Mouse (Mus musculus): ENCODE data around the gene Cilp2.

The Cilp2 gene

DNA sequence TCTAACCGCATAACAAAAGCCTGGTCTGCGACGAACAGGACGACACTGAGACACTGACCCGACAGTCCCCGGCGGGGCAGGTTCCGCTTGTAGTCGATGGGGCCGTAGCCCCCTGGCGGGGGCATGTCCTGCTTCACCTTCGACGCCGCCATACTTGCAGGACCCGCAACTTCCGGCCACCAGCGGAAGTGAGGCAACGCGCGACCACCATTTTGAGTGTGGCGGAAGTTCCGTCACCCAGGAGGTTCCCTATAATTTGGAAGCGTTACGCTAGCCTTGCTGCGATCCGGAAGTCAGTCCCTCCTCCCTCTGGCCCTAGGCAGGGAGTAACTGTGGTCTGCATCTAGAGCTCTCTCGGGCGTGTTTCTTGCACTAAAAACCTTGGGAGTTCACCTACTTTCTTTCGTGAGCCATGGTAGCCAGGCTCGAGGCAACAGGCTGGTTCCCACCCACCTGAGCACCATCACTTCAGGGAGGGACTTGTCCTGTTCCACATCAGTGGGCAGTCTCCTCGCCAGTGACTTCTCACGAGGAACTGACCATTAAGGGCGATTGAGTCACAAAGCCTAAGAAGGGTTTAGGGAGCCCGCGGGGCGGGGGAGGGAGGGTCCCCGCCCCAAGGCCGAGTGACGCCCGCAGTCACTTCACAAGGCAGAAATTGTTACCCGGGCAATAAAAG lies 14.1 kb upstream of the Cilp2 start:
- DNase-seq (ENCODE audit: low read depth, low spot score), result peak; percentile 93

DNA sequence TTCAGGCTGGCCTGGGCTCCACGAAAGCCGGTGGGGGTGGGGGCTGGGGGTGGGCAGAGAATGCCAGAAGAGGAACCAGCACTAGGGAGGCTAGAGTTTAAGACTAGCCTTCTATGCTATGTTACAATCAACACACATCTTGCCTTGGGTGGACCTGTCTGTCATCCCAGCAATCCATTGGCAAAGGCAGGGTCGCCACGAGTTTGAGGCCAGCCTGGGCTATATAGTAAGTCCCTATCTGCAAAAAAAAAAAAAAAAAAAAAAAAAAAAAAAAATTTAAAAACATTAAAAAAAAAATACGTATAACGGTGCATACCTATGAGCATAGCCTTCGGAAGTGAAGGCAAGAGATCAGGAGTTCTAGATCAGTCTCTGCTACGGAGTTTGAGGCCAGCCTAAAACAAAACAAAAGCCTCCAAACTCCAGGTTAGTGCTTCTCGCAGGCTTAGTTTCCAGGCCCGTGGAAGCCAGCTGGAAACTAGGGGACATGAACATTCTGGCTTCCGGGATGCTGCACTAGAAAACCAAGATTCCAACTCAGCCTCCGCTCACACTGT lies 13.5 kb upstream of the Cilp2 start:
- DNase-seq (ENCODE audit: low read depth, low spot score), result no peak

- DNase-seq (ENCODE audit: low read depth, low spot score), result no peak
Measured at GRCm38 (mm10) chr8:69899876-69900275, 12.4 kb upstream of the Cilp2 start.

GRCm38 (mm10) chr8:69897857-69898256 lies 10.4 kb upstream of the Cilp2 start:
- no peak for DNase-seq (ENCODE audit: low read depth, low spot score)

DNA sequence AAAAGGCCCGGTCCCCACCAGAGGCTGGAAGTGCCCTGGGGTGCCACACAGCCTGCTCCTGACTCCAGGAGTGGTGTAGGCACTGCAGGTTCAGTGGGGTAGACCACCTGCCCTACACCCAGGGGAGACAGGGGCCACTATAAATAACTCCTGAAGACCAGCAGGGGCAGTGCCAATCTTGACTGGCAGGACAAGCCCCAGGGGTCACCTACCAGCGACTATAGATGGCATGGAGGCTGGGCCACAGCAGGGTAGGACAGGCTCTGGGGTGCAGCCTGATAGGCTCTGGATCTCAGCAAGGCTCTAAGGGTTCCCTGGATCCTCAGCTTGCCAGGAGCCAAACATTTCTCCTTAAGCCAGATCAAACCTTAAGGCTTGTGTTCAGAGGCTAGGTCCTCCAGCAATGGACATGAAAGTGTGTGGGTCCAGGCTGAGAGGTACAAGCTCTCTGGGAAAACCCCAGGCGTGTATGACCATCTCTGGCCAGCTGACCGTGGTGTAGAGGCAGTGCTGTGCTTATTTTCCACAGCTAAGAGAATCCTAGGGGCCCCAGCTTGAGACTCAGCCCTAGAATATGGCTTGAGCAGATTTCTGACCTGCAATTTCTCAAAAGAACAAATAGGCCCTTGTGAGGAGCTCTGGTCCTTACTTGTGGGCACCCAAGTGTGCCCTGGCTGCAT lies 8.4 kb upstream of the Cilp2 start:
- no peak for DNase-seq (ENCODE audit: low read depth, low spot score)

DNA sequence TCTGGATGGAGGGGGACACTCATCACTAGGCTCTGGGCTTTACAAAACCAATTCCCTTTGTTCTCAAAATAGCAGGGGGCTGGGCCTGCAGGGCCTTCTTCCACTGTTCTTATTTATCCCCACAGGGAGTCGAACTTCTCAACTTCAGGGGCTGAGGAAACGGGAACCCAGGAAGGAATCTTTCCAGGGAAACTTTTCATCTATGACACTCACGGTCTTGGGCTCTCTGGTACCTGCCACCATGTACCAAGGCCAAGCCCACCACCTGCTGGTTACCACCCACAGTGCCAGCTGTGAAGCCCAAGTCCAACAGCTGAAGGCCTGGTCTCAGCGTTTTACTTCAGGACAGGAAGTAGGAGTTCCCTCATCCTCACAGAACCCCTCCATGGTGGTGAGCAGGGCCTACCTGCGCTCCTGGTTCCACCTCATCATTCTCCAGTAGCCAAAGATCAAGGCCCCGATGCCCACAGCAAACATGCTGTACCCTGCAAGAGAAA lies 7.4 kb upstream of the Cilp2 start:
- no peak for DNase-seq (ENCODE audit: low read depth, low spot score)

DNA sequence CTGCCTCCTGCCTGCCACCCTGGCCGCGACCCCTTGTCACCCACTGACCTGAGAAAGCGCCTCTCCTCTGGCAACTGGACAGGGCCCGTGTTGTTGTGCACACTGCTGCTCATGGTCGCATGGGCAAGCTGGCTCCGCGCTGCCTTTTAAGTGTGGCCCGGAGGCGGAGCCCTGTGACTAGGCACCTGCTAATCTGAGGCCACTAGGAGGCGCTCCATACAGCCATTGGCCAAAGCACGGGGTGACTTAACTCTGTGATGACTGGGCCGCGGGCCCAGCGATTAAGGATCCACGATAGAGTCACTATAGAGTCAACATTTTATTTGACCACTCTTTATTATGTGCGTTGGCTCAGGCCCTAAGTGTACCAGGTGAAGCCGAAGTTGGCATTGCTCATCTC lies 6.4 kb upstream of the Cilp2 start:
- peak; percentile 33 for DNase-seq (ENCODE audit: low read depth, low spot score)

DNA sequence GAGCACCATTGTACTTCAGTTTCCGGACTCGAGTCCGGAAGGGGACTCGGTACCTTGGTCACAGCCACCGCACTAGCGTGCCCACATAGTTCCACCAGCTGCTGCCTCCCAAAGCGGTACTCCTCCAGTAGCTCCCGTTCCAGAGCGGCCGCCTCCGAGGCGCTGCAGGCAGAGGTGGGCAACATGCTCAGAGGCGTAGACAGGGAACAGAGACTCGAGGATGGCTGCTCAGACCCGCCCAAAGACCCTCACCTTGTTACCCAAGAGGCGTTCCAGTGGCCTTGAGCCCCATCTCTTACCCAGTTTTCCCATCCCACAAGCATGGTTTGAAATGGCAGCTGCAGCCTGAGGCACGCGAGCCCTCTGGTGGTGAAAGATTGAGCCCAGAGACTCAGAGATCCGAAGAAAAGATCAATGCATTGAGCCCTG lies 3.3 kb upstream of the Cilp2 start:
- DNase-seq (ENCODE audit: low read depth, low spot score), result no peak

- no peak for DNase-seq (ENCODE audit: low read depth, low spot score)
Measured at GRCm38 (mm10) chr8:69888902-69889301, 1.4 kb upstream of the Cilp2 start.

DNA sequence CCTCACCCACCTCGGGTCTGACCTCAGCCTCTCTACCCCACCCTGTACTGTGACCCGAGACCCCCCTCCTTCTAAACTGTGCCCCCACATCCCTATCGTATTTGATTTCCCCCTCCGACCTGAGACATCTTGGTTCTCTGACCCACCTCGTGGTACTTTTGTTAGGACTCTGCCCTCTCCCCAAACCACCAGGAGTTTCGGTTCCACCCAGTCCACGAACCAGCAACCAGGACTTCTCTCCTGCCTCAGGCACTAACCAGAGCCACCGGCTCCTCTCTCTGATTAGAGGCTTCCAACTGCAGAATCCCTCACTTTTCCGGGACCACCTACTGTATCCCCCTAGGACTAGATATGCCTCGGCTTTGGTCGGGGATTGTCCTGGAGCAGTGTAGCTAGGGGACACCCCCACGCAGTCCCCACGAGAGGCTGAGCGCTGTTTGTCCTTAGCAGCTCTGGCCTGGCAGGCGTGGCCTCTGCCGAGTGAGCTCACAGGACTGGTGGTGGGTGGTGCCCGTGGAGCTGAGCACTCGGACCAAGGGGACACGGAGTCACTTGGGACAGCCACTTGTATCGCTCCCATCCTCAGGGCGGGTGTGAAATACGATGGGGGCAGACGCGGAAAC lies 868 bp upstream of the Cilp2 start:
- no peak for DNase-seq (ENCODE audit: low read depth, low spot score)

- DNase-seq (ENCODE audit: low read depth, low spot score), result no peak
Measured at GRCm38 (mm10) chr8:69884141-69884540, 3.3 kb downstream of the Cilp2 start.

GRCm38 (mm10) chr8:69882833-69883600 lies 4.5 kb downstream of the Cilp2 start:
- DNase-seq (ENCODE audit: low read depth, low spot score), result no peak

DNA sequence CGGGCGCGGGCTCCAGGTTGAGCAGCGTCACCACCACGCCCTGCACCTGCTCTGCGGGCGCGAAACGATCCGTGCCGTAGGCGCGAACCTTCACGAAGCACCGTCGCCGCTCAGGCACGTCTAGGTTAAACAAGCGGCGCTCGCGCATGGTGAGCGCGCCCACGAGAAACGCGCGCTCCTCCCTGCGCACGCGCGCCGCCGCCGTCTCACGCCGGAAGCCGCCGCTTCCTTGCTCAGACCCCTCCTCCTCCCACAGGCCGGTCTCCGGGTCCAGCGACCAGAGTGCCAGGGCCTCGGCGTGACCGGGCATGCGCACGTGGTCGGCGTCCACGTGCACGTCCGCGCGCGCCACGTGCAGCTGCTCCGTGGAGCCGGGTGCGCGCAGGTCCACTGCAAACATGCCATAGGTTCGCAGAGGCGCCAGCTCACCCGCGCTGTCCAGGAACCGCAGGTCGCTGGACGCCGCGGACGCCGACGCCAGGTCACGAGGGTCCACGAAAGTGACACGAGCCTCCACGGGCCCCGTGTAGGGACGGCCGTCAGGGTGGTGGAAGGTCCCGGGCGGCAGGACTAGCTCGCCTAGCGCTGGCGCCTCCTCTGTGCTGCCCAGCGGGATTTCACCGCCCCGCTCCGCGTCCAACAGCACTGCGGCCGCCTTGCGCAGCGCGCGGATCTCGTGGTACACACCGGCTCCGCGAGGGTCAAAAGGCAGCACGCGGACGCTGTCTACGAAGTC lies 5.3 kb downstream of the Cilp2 start:
- DNase-seq (ENCODE audit: low read depth, low spot score), result no peak

DNA sequence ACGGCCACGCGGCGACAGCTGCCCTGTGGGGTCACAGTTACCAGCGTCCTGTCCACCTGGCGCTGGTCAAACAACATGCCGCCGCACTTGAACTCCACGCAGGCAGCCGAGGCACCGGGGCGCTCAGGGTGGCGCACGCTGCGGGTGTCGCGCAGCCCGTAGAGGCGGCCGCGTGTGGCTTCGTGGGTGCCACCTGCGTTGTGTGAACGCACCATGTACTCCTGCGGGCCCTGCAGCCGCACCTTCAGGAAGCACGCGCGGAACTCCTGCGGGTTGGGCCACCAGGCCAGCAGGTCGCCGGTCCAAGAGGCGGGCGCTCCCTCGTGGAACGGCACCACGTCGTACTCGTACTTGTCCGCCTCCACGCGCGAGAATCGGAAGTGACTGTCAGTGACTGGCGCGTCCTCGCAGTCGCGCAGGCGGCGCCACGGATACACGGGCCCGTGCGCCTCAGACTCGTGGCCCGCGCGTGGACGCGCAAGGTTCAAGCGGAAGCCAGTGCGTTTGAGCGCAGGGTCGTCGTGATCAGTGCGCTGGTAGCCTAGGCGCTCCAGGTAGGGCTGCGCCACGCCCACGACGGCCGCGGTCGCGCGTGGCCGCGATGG lies 6.1 kb downstream of the Cilp2 start:
- DNase-seq (ENCODE audit: low read depth, low spot score), result no peak

DNA sequence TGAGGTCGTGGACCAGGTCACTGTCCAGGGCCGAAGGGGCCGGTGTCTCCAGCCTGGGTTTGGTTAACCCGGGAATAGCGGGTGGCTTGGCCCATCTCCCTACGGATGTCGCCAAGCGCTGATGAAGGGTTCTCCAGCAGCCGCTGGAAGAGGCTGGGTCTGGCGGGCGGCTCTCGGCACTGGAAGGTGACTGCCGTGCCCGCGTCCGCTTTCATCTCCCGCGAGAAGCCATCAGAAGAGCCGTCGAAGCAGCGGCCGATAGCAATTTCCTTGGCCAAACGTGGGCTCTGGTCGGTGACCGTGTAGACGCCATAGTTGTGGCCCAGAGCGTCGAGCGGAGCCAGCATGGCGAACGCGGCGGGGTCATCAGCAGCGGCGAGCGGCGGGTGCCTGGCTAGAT lies 6.6 kb downstream of the Cilp2 start:
- no peak for DNase-seq (ENCODE audit: low read depth, low spot score)

DNA sequence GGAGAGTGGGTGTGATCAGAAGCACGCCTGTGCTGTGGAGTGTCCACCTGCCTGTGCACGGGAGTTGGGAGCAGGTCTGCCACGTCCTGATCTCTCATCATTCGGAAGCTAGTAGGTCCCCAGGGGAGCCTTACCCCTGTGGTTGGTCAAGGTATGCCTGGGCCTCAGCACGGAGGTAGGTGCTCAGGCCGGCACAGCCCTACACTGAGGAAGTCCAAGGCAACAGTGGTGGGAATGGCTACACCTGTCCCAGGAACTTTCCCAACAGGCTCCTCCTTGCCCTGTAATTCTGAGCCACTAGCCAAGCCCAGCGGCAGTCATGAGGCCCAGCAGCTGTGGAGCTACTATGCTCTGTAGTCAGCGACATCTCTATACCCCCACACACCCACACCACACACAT lies 7.8 kb downstream of the Cilp2 start:
- no peak for DNase-seq (ENCODE audit: low read depth, low spot score)

- DNase-seq (ENCODE audit: low read depth, low spot score), result no peak
Measured at GRCm38 (mm10) chr8:69877992-69878391, 9.5 kb downstream of the Cilp2 start.

GRCm38 (mm10) chr8:69877396-69877795 lies 10.1 kb downstream of the Cilp2 start:
- DNase-seq (ENCODE audit: low read depth, low spot score), result no peak

- DNase-seq (ENCODE audit: low read depth, low spot score), result no peak
Measured at GRCm38 (mm10) chr8:69876967-69877366, 10.5 kb downstream of the Cilp2 start.

DNA sequence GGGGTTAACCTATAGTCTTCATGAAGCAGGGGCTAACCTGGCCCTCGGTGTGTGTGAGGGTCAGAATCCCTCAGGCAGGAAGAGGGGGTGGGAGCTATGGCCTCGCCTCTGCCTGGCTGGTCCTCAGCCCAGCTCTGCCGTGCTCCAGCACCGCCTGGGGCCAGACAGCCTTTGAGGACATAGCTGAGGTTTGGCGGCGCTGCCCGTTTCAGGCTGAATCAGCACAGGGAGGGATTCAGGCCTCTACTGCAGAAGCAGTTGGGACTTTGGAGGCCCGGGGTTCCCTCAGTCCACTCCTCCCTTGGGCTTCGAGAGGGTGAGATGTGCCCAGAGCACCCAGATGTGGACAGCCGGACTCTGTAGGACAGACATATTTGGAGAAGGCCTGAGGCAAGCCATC lies 11.4 kb downstream of the Cilp2 start:
- DNase-seq (ENCODE audit: low read depth, low spot score), result no peak

DNA sequence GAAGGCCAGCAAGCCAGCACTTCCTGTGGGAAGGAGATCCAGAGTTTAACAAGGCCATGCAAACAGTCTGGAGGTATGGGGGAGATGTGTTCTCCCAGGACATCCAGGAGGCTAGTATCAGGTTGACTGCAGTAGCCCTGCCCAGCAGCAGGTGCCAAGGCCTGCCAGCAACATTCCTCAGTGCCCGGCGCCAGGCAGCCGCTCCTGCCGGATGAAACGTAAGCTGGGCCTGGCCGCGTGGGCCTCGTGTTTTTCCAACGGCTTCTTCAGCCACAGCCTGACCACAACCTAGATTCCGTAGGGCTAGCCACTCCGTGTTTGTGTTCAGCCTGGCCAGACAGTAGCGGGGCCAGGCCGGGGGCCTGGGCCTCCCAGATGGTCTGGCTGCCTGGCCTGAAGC lies 12.8 kb downstream of the Cilp2 start:
- DNase-seq (ENCODE audit: low read depth, low spot score), result no peak

Data from c-Kit-negative CD71-positive TER-119-positive erythroid progenitor cells, embryonic 14.5 days (primary cell).